Mouse (Mus musculus): ENCODE measurements around the gene Gm9195.

- TF ChIP-seq CTCF (IDR thresholded peaks at IDR 0.05; ENCODE audit: extremely low read depth, insufficient read depth, insufficient read length, insufficient replicate concordance) (no peak), POLR2A (IDR thresholded peaks at IDR 0.05; ENCODE audit: low read depth, low read length) (no peak)
These were observed 50.7 kb downstream of the Gm9195 start for GRCm38 (mm10) chr14:72440929-72441328.
